Mouse (Mus musculus) left cerebral cortex, adult 18-20 months (tissue): ENCODE measurements around the gene H2-T23. TPM values are rescaled to one million over a fixed set of nuclear protein-coding genes. Genes with fewer than 3 reads are reported as not detected.

Experiments
- DNase-seq, 2 experiments: peaks; one replicate each; pipeline ENCODE4 v3.0.0; 2021 to 2022; ENCODE audit warnings: low spot score in 2 of 2, mixed read lengths in 1 of 2
- total RNA-seq, 2 experiments: library from RNA; stranded (reverse); gene quantifications; 2 replicates each; pipeline ENCODE4 v1.2.3; 2021

Gene H2-T23
- total RNA-seq, 2 experiments from 2014 or later = 15.6 to 19.9 TPM

DNA sequence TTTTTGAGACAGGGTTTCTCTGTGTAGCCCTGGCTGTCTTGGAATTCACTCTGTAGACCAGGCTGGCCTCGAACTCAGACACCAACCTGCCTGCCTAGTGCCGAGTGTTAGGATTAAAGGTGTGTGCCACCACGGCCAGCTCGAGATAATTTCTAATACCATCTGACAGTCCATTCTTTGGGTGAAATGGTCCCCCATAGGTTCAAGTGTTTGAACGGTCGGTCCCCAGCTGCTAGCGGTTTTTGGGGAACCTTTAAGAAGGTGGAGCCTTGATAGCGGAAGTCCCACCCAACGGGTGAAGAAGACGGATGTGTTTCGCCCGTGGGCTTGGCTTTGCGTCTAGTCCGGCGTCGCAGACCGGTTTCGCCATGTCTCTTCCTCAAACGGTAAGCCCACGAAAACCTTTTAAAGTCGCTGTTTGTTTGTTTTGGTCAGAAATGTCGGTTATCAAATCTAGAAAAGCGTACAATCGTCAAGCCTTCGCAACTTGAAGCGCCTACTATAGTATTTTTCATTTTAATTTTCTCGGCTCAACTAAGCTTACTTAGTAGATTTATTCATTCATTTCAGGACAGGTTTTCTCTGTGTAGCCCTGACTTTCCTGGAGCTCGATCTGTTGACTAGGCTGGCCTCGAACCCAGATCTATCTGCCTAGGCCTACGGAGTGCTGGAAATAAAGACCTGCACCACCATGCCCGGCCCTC, 38.3 kb downstream of the H2-T23 start:
- DNase-seq = peak; percentile 80 to 82

DNA sequence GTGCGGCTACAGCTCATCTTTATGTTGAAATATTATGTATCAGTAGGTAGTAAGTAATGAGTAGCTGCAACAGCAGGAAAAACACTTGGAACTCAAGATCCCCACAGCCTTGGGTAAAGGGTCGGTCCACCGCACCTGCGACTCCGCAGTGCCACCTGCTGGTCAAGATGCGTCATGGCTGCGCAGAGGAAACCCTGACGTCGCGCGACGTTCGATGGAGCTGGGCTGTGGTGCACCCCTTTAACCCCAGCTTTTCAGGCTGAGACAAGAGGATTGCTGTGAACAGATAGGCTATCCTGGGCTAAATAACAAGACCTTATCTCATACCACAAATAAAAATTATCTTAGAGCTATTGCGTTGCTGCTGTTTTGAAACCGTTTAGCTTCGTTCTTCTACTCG, 39.0 kb downstream of the H2-T23 start:
- peak; percentile 74 to 76 for DNase-seq

- DNase-seq = no peak
Observed at GRCm38 (mm10) chr17:35991781-35992180, 40.9 kb downstream of the H2-T23 start.

GRCm38 (mm10) chr17:35981776-35982175, 50.9 kb downstream of the H2-T23 start:
- no peak for DNase-seq

DNA sequence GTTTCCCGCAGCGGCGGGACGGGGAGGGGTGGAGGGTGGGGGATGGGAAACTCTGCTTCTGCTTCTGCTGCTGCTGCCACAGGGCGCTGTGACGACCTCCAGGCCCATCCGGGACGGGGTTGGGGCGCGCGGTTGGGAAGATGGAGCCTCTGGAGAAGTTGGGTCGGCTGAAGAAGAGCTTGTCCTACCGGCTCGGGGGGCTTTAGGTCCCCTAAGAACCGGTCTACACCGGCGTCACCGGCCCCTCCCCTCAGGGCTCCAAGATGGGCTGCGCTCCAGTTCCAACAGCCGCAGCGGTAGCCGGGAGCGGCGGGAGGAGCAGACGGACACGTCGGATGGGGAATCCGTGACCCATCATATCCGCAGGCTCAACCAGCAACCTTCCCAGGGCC, 52.3 kb downstream of the H2-T23 start:
- DNase-seq = peak; percentile 49 to 56

Other genes with a start within 250 kb of the H2-T23 start
- 10 to 100 TPM; 16.0 to 21.3 TPM for gene Ier3, start 211.2 kb downstream of the H2-T23 start, total RNA-seq
- gene Flot1, start 209.6 kb downstream of the H2-T23 start, total RNA-seq = 100 to 1,000 TPM; 127 to 158 TPM
- 100 to 1,000 TPM; 442 to 465 TPM for gene Tubb5, start 194.5 kb downstream of the H2-T23 start, total RNA-seq
- gene Mdc1, start 191.3 kb downstream of the H2-T23 start, total RNA-seq = 10 to 100 TPM; 17.6 to 17.7 TPM
- 1 to 10 TPM; 2.0 to 2.6 TPM for gene Nrm, start 171.5 kb downstream of the H2-T23 start, total RNA-seq
- 1 to 10 TPM; 8.9 to 9.1 TPM for gene Ppp1r18, start 167.3 kb downstream of the H2-T23 start, total RNA-seq
- 10 to 100 TPM; 30.6 to 32.3 TPM for gene Dhx16, start 153.0 kb downstream of the H2-T23 start, total RNA-seq
- 10 to 100 TPM; 56.4 to 57.5 TPM for gene 2310061I04Rik, start 135.4 kb downstream of the H2-T23 start, total RNA-seq
- gene Atat1, start 122.8 kb downstream of the H2-T23 start, total RNA-seq = 10 to 100 TPM; 53.6 to 56.3 TPM
- gene Mrps18b, start 116.5 kb downstream of the H2-T23 start, total RNA-seq = 10 to 100 TPM; 39.9 to 41.3 TPM
- 10 to 100 TPM; 62.9 to 63.7 TPM for gene Ppp1r10, start 116.4 kb downstream of the H2-T23 start, total RNA-seq
- 10 to 100 TPM; 69.4 to 71.6 TPM for gene Abcf1, start 63.1 kb downstream of the H2-T23 start, total RNA-seq
- 100 to 1,000 TPM; 195 to 197 TPM for gene Gnl1, start 53.0 kb downstream of the H2-T23 start, total RNA-seq
- 10 to 100 TPM; 36.6 to 37.5 TPM for gene Prr3, start 52.6 kb downstream of the H2-T23 start, total RNA-seq
- gene H2-T24, start 12.3 kb downstream of the H2-T23 start, total RNA-seq = 1 to 10 TPM; 1.5 to 2.2 TPM
- gene H2-T22, start 9.9 kb upstream of the H2-T23 start, total RNA-seq = 10 to 100 TPM; 18.5 to 20.8 TPM
- gene Gm6034, start 10.1 kb upstream of the H2-T23 start, total RNA-seq = not detected
- 1 to 10 TPM; 1.4 TPM for gene Gm11127, start 25.5 kb upstream of the H2-T23 start, total RNA-seq
- not detected for gene Gm19684, start 88.8 kb upstream of the H2-T23 start, total RNA-seq
- gene Gm7030, start 96.6 kb upstream of the H2-T23 start, total RNA-seq = not detected
- gene Gm8909, start 135.7 kb upstream of the H2-T23 start, total RNA-seq = not detected
- under 1 TPM in 1 of 2 experiments, not detected in 1; 0.37 TPM for gene H2-T3, start 157.4 kb upstream of the H2-T23 start, total RNA-seq
- 10 to 100 TPM; 39.3 to 43.6 TPM for gene Rpp21, start 225.2 kb upstream of the H2-T23 start, total RNA-seq
- gene Trim39, start 239.4 kb upstream of the H2-T23 start, total RNA-seq = 10 to 100 TPM; 22.9 to 25.7 TPM